In genomic region chr9:114407676-114408075, GRCm38 (mm10) we compare ENCODE assay signal across 27 mouse cellular contexts. TPM values are rescaled to one million over a fixed set of nuclear protein-coding genes. Genes with fewer than 3 reads are reported as not detected.
DNase-seq lines count a peak whose midpoint lies in the region; ATAC-seq lines count a peak whose summit lies in the region.
"Had no signal": no experiment of that assay in that cellular context is flagged by ENCODE, and none has a peak within 500 bp of the region (broad histone marks: within the 10 kb centered on the region; RNA-seq: fewer than 3 reads in every experiment).

No protein-coding gene starts in this region.

- H3K4me1 ChIP-seq in forebrain, embryonic 14.5 days (ENCODE audit: control insufficient read depth, insufficient read depth, low read length), result no peaks in the 10 kb centered on the region
- no peaks in the 10 kb centered on the region for H3K4me1 ChIP-seq in forebrain, embryonic 11.5 days (replicated peaks; ENCODE audit: control insufficient read depth, insufficient read depth, low read length)
- H3K4me1 ChIP-seq in kidney, embryonic 15.5 days, result peaks cover 7% of the 10 kb centered on the region; the same call in 1 of the 2 replicates
- H3K4me1 ChIP-seq: embryonic facial prominence, embryonic 12.5 days; forebrain, embryonic 13.5 days; hindbrain, embryonic 15.5 days; intestine, embryonic 15.5 days; limb, embryonic 12.5 days; midbrain, embryonic 13.5 days; neural tube, embryonic 12.5 days; stomach, embryonic 15.5 days had no signal

- no peaks in the 10 kb centered on the region for H3K9me3 ChIP-seq in forebrain, embryonic 14.5 days (replicated peaks; ENCODE audit: control insufficient read depth, low read length)
- H3K9me3 ChIP-seq in forebrain, embryonic 11.5 days (ENCODE audit: control insufficient read depth, low read length), result no peaks in the 10 kb centered on the region
- H3K9me3 ChIP-seq in kidney, embryonic 15.5 days (replicated peaks), result peaks cover 5% of the 10 kb centered on the region; the same call in 1 of the 2 replicates
- H3K9me3 ChIP-seq: hindbrain, embryonic 15.5 days; intestine, embryonic 15.5 days; midbrain, embryonic 13.5 days; neural tube, embryonic 12.5 days; stomach, embryonic 15.5 days had no signal

- H3K27ac ChIP-seq in forebrain, embryonic 14.5 days (ENCODE audit: low read depth, low read length), result no peak overlapping the region
- no peak overlapping the region for H3K27ac ChIP-seq in forebrain, embryonic 11.5 days (ENCODE audit: low read depth, low read length)
- no peak overlapping the region for H3K27ac ChIP-seq in kidney, embryonic 15.5 days
- H3K27ac ChIP-seq: embryonic facial prominence, embryonic 12.5 days; forebrain, embryonic 13.5 days; heart, embryonic 10.5 days; hindbrain, embryonic 15.5 days; intestine, embryonic 15.5 days; layer of hippocampus, adult 2 months; limb, embryonic 12.5 days; midbrain, embryonic 13.5 days; neural tube, embryonic 12.5 days; stomach, embryonic 15.5 days had no signal

- H3K9ac ChIP-seq in forebrain, embryonic 14.5 days (ENCODE audit: low read length), result no peak overlapping the region
- H3K9ac ChIP-seq in forebrain, embryonic 11.5 days (ENCODE audit: low read length), result no peak overlapping the region
- H3K9ac ChIP-seq in kidney, embryonic 15.5 days, result no peak overlapping the region
- H3K9ac ChIP-seq: embryonic facial prominence, embryonic 12.5 days; forebrain, embryonic 13.5 days; hindbrain, embryonic 15.5 days; intestine, embryonic 15.5 days; limb, embryonic 12.5 days; liver, postnatal 0 days; midbrain, embryonic 13.5 days; neural tube, embryonic 12.5 days; stomach, embryonic 15.5 days had no signal

- H3K4me3 ChIP-seq in forebrain, embryonic 14.5 days (ENCODE audit: low read depth, low read length), result no peak overlapping the region
- no peak overlapping the region for H3K4me3 ChIP-seq in forebrain, embryonic 11.5 days (ENCODE audit: low read depth, low read length)
- H3K4me3 ChIP-seq in kidney, embryonic 15.5 days (replicated peaks), result no peak overlapping the region
- H3K4me3 ChIP-seq: embryonic facial prominence, embryonic 12.5 days; forebrain, embryonic 13.5 days; heart, embryonic 10.5 days; hindbrain, embryonic 15.5 days; intestine, embryonic 15.5 days; layer of hippocampus, adult 2 months; limb, embryonic 12.5 days; midbrain, embryonic 13.5 days; neural tube, embryonic 12.5 days; stomach, embryonic 15.5 days had no signal

- H3K27me3 ChIP-seq in forebrain, embryonic 14.5 days (replicated peaks; ENCODE audit: control insufficient read depth, insufficient read depth, low read length), result no peaks in the 10 kb centered on the region
- H3K27me3 ChIP-seq in forebrain, embryonic 11.5 days (ENCODE audit: control insufficient read depth, insufficient read depth, low read length), result no peaks in the 10 kb centered on the region
- no peaks in the 10 kb centered on the region for H3K27me3 ChIP-seq in kidney, embryonic 15.5 days
- H3K27me3 ChIP-seq: embryonic facial prominence, embryonic 12.5 days; forebrain, embryonic 13.5 days; hindbrain, embryonic 15.5 days; intestine, embryonic 15.5 days; limb, embryonic 12.5 days; midbrain, embryonic 13.5 days; neural tube, embryonic 12.5 days; Patski; stomach, embryonic 15.5 days had no signal

- no peak overlapping the region for H3K4me2 ChIP-seq in forebrain, embryonic 14.5 days (ENCODE audit: low read length)
- no peak overlapping the region for H3K4me2 ChIP-seq in forebrain, embryonic 11.5 days (ENCODE audit: low read depth, low read length, severe bottlenecking)
- H3K4me2 ChIP-seq in kidney, embryonic 15.5 days, result no peak overlapping the region
- H3K4me2 ChIP-seq: embryonic facial prominence, embryonic 12.5 days; forebrain, embryonic 13.5 days; hindbrain, embryonic 15.5 days; intestine, embryonic 15.5 days; limb, embryonic 12.5 days; liver, embryonic 11.5 days; midbrain, embryonic 13.5 days; neural tube, embryonic 12.5 days; stomach, embryonic 15.5 days had no signal

- H3K36me3 ChIP-seq in forebrain, embryonic 14.5 days (ENCODE audit: control insufficient read depth, insufficient read depth, low read length), result peaks cover 31% of the 10 kb centered on the region
- H3K36me3 ChIP-seq in forebrain, embryonic 11.5 days (ENCODE audit: control insufficient read depth, insufficient read depth, low read length), result peaks cover 3% of the 10 kb centered on the region
- peaks cover 83% of the 10 kb centered on the region for H3K36me3 ChIP-seq in kidney, embryonic 15.5 days

- peak; percentile 39 for DNase-seq in forebrain, embryonic 14.5 days (ENCODE audit: low spot score)
- DNase-seq in forebrain, embryonic 11.5 days (ENCODE audit: low spot score), result no peak
- peak; percentile 82 to 87 for DNase-seq in kidney, adult 8-10 months
- DNase-seq in adipocyte (ENCODE audit: low spot score), result peak; percentile 43
- peak; percentile 72 to 84 for DNase-seq in kidney, postnatal 25 days
- no peak for DNase-seq in spleen, adult 12 weeks (ENCODE audit: low spot score)
- DNase-seq: adrenal gland, adult 8-10 months; cerebellum, adult 9-11 months; heart, postnatal 4 days; liver, postnatal 0 days; lung, postnatal 10 days; right cerebral cortex, adult 18-20 months; right cerebral cortex, postnatal 4 days; thymus, postnatal 25 days had no signal

- ATAC-seq in forebrain, embryonic 14.5 days, result no peak
- ATAC-seq in forebrain, embryonic 11.5 days (replicated peaks; ENCODE audit: low FRiP score), result no peak
- ATAC-seq in kidney, embryonic 15.5 days (replicated peaks; ENCODE audit: low FRiP score), result no peak
- ATAC-seq: forebrain, embryonic 13.5 days; intestine, embryonic 15.5 days; liver, postnatal 0 days; midbrain, embryonic 13.5 days; Patski had no signal

- WGBS in forebrain, embryonic 14.5 days, result 60% methylated on average over 2 of the region's 2 CpGs
- WGBS in forebrain, embryonic 11.5 days, result 94% methylated on average over 2 of the region's 2 CpGs
- WGBS in kidney, embryonic 15.5 days, result 91% methylated on average over 2 of the region's 2 CpGs

RNA-seq across cellular contexts. Expression of gene Tmppe, which starts 6.8 kb away (rescaled TPM):
- polyA plus RNA-seq in forebrain, embryonic 14.5 days (2014; fragmentation: Nextera tagmentation; extraction: Ambion mirVana), result 1.7 and 1.8 TPM in 2 replicates
- polyA plus RNA-seq in forebrain, embryonic 11.5 days (2014; fragmentation: Nextera tagmentation; extraction: Ambion mirVana), result 5.3 and 6.4 TPM in 2 replicates
- 11.0 and 12.5 TPM in 2 replicates for polyA plus RNA-seq in kidney, embryonic 15.5 days (2015; fragmentation: Nextera tagmentation; extraction: Ambion mirVana)

RNA-seq across cellular contexts. Expression of gene Glb1, which starts 6.8 kb away (rescaled TPM):
- polyA plus RNA-seq in forebrain, embryonic 14.5 days (2014; fragmentation: Nextera tagmentation; extraction: Ambion mirVana), result 25.9 and 26.3 TPM in 2 replicates
- polyA plus RNA-seq in forebrain, embryonic 11.5 days (2014; fragmentation: Nextera tagmentation; extraction: Ambion mirVana), result 20.3 and 21.6 TPM in 2 replicates
- polyA plus RNA-seq in kidney, embryonic 15.5 days (2015; fragmentation: Nextera tagmentation; extraction: Ambion mirVana), result 54.0 and 58.4 TPM in 2 replicates

RNA-seq across cellular contexts. Expression of gene Crtap, which starts 17.2 kb away (rescaled TPM):
- 23.6 and 26.2 TPM in 2 replicates for polyA plus RNA-seq in forebrain, embryonic 14.5 days (2014; fragmentation: Nextera tagmentation; extraction: Ambion mirVana)
- polyA plus RNA-seq in forebrain, embryonic 11.5 days (2014; fragmentation: Nextera tagmentation; extraction: Ambion mirVana), result 35.6 and 44.4 TPM in 2 replicates
- polyA plus RNA-seq in kidney, embryonic 15.5 days (2015; fragmentation: Nextera tagmentation; extraction: Ambion mirVana), result 128 and 138 TPM in 2 replicates

Comparison
In these comparisons a context has a peak if more than half of its experiments do, and no peak if none do; other contexts are left out.
1. DNase-seq: peak in forebrain, embryonic 14.5 days (single experiment), kidney, adult 8-10 months (2 of 2), adipocyte (single experiment) and kidney, postnatal 25 days (2 of 2); none in forebrain, embryonic 11.5 days (single experiment) and spleen, adult 12 weeks (single experiment).